Mouse (Mus musculus): ENCODE measurements around the gene Socs5.

DNA sequence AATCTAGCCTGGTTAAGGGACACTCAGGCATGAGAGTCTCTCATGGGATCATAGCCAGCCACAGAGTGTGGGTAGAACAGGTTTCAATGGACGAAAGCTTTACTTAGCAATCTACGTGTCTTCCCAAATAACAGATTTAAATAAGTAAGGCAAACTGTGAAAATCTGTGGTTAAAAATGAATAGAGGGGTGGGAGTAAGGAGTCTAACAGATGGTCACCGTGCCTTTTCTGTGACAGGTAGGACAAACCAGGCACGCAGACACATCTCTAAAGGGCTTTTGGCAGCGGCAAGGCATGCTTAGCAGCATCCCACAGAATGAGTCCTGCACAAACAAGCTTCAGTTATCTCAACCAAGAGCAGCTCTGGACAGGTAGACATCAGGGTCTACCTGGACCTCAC, 59.9 kb downstream of the Socs5 start:
- TF ChIP-seq ZC3H11A (IDR thresholded peaks at IDR 0.05; ENCODE audit: borderline replicate concordance, low read depth, low read length) (no peak), HCFC1 (IDR thresholded peaks at IDR 0.05; ENCODE audit: borderline replicate concordance, insufficient read depth, low read length) (no peak), CHD2 (IDR thresholded peaks at IDR 0.05; ENCODE audit: low read depth, low read length) (no peak), ZNF384 (IDR thresholded peaks at IDR 0.05; ENCODE audit: low read depth, low read length) (no peak), MAFK (IDR thresholded peaks at IDR 0.05; ENCODE audit: insufficient read depth, low read depth, low read length) (no peak)
